Mouse (Mus musculus) embryonic fibroblast, embryonic 13.5 days (primary cell): Measurements from ENCODE around the gene Psma7. TPM values are rescaled to one million over a fixed set of nuclear protein-coding genes. Genes with fewer than 3 reads are reported as not detected.

ENCODE experiments used
- H3K27ac ChIP-seq: 2 replicates; pipeline ENCODE4 v1.5.1; 2012; ENCODE audit warnings: low read length, control low read depth, inconsistent platforms; ENCODE audit not compliant: insufficient read depth
- H3K4me1 ChIP-seq: 2 replicates; pipeline ENCODE4 v1.6.1; 2011; ENCODE audit warnings: low read length; ENCODE audit not compliant: control insufficient read depth, insufficient read depth
- H3K4me3 ChIP-seq: 2 replicates; pipeline ENCODE4 v1.5.1; 2011; ENCODE audit warnings: mild to moderate bottlenecking, control low read depth, low read length; ENCODE audit not compliant: insufficient read depth
- CTCF ChIP-seq: IDR thresholded peaks from 2 replicates; pipeline ENCODE4 v1.5.1; 2011; ENCODE audit warnings: mild to moderate bottlenecking, control low read depth, low read length, moderate library complexity, borderline replicate concordance; ENCODE audit not compliant: insufficient read depth
- POLR2A ChIP-seq: IDR thresholded peaks from 2 replicates; pipeline ENCODE4 v1.6.1; 2011; ENCODE audit warnings: low read depth, mild to moderate bottlenecking, control low read depth, low read length, moderate library complexity
- polyA plus RNA-seq: library from polyadenylated mRNA; stranded (reverse); fragments of >200 nt; gene quantifications from 2 replicates; pipeline ENCODE4 v1.2.4, GENCODE M21; 2011; ENCODE audit warnings: low read depth; ENCODE audit not compliant: missing spikeins, insufficient read length

Psma7 gene
- polyA plus RNA-seq, 1 experiment: 163 TPM

DNA sequence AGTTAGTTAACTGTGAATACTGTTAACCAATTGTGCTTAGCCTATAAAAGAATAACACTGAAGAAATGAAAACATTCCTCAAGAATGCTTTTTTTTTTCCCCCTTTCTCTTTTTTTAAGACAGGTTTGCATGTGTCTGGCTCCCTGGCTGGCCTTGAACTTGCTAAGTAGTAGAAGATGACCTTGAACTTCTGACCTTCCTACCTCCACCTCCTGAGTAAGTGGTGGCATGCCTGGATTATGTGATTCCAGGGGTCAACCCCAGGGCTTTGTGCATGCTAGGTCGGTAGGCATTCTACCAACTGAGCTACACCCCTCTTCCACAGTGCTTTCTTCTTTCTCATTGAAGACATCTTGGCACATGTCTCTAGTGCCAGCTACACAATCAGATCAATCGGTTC, 29.4 kb upstream of the Psma7 start:
- Histone ChIP-seq H3K4me3 (no peak overlapping the region), H3K27ac (no peak overlapping the region), H3K4me1 (peaks cover 9% of the 10 kb centered on the region)
- TF ChIP-seq POLR2A (no peak), CTCF (no peak)

DNA sequence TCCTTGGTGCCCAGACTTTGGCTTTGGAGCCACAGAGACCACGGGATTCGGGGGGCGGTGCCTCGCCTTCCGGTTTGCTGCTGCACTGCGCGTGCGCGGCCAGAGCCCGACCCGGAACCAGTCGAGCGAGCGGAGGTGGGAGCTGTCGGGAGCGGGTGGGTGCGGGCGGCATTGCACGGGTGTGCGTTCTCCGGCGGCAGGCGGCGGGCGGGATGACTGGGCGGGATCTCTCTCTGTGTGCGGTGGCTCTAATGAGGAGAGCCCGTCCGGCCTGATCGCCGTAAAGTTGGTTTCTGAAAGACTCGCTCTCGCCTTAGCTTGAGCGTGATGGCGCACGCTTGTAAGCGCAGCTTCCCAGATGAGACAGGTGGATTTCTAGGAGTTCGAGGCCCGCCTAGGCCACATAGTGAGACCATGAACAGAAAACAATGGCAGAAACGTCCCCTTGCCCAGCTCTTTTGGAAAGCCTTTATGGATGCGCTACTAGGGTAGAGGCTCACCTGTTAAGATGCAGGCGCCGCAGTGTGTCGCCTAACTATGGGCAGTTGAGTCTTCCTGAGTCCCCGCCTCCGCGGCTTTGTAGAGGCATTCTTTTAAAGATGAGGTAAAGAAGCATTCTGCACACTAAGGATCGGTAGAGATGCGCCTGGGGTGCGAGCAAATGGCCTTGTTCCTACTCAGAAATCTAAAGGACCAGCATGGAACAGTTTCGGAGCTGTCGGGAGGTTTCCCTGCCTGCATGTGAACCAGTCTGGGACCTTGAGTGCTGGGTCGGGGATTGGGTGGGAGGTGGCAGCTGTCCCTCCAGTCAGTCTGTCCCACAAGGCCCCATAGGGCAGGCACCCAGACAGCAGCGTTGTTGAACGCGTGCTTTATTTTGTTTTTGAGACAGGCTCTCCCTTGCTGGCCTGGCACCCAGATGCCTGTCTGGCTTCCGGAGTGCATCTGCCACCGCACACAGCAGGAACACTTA, 28.5 kb upstream of the Psma7 start, which contains the start of gene Mtg2:
Gene Mtg2, plus strand, starts transcription at position 108 of the 973 bp plus-strand sequence.
- Histone ChIP-seq H3K4me1 (peaks cover 9% of the 10 kb centered on the region), H3K27ac (peak within 1 kb of the TSS; percentile 56)
- peak; percentile 80 for TF ChIP-seq POLR2A
- no peak for TF ChIP-seq CTCF

DNA sequence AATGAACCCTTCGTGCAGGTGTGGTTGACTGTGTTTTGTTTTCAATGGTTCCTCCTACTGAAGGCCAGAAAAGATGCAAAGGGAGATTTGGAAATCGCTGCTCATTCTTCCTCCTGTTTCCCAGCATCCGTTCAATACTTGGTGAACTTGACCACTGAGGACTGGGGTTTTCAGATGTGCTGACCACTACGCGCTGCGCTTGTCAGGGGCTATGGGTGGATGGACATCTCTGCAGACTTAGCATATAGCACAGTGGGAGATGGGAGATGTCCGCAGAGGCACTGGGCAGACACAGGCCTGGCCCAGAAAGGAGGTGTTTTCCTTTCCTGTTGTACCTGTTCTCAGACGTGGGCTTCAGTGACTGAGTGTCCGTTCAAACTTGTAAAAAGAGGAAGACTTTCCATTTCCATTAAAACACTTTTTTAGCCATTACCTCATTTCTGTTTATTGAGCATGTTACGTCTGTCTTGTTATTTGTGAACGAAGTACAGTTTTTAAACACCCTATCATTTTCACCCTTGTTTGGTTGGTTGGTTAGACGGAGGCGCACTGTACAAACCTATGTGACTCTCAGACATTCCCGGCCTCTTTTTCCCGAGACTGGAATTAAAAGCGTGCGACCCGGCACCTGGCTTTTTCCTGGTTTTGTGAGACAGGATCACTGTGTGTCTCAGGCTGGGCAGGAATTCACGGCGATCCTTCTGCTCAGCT, 27.7 kb upstream of the Psma7 start:
- peaks cover 9% of the 10 kb centered on the region for H3K4me1 ChIP-seq
- peak overlapping the region; percentile 56 for H3K27ac ChIP-seq
- TF ChIP-seq POLR2A: 0 out of 2 replicates have a peak, but pooled peaks have one; percentile 19
- TF ChIP-seq CTCF: no peak
- H3K4me3 ChIP-seq: peak overlapping the region; percentile 84

More for the DNA sequence above, 28.5 kb upstream of the Psma7 start, which contains the start of gene Mtg2:
- peak within 1 kb of the TSS; percentile 84 for H3K4me3 ChIP-seq

DNA sequence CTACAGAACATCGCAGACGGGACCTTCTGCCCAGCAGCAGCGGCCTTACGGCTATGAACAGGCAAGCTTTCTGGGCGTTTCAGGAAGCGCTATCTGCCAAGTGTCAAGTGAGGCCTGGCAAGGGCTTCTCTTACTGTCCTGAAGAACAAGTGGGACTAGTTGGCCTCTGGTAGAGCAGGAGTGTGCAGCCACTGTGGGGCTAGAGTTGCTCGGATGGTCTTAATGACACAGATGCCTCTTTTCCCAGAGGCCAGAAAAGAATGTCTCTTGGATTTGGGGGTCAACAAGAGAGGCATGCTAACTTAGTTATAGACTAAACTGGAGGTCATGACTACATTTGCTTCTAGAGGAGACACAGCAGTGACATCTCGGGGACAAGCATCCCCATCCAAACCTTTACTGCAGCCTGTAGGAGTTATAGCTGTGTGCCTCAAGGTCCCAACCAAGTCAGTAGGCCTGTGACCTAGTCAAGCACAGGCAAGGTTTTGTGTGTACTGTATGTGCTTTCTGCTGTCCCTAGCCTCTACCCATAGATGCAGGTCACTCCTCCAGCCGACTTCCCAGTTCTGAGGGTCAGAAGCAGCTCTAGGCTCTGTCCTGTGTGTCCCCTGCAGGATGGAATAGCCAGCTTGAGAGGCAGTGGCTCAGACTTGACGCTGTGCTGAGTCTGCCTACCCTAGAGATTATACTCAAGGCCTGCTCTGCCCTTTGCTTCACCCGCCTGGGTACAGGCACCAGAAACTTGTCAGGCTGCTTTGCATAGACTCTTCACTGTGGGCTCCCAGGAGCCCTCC, 21.3 kb upstream of the Psma7 start:
- TF ChIP-seq CTCF (no peak), POLR2A (no peak)

DNA sequence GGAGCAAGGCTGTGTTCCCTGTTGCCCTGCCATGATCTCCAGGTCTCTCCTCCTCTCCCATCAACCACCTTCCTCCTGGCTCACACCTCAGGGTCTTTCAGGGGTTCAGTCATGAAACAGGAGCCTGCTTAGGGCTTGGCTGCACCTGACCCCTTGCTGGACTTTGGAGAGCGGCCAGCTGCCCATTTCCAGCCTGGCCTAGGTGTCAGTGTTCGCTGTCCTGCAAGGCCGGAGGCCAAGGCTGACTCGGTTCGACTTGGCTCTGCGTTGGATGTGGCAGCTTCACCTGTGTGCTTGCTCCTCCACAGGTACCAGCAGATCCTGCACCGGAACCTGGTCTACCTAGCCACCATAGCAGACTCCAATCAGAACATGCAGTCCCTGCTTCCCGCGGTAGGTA, 10.8 kb upstream of the Psma7 start:
- H3K4me1 ChIP-seq: no peaks in the 10 kb centered on the region
- H3K27ac ChIP-seq: no peak overlapping the region
- TF ChIP-seq POLR2A: no peak
- TF ChIP-seq CTCF: no peak
- H3K4me3 ChIP-seq: no peak overlapping the region

More for the DNA sequence above, 21.3 kb upstream of the Psma7 start:
- Histone ChIP-seq H3K4me3 (no peak overlapping the region), H3K27ac (no peak overlapping the region), H3K4me1 (no peaks in the 10 kb centered on the region)

DNA sequence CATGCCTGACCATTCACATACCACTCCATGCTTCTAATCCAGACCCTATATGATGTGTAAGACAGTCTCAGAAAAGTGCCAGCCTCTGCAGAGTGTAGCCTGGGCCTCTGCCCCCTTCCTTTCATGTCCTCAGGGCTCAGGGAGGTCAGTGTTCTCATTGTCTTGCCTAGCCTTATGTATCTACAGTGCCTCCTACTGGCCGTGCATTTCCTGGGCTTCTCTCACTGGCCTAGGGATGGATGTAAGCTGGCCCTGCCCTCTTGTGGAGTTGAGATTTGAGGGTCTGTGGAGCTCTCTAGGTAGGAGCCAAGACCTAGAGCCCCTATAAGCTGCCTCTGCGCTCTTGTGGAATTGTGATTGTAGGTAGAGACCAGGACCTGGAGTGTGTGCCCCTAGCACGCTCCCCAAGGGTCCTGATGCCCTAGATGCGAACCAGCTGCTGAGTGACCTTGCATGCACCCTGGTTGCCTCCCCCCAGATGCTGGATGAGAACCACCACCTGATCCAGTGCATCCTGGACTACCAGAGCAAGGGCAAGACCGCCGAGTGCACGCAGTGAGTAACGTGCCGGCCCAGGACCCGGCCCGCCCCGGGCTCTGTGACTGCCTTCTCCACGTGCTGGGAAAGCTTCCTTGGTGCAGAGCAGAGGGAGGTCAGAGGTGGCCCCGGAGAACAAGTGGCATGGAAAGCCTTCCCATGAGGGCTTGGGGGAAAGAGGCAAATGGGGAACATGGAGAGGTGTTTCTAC, 9.9 kb upstream of the Psma7 start:
- H3K4me3 ChIP-seq: no peak overlapping the region

DNA sequence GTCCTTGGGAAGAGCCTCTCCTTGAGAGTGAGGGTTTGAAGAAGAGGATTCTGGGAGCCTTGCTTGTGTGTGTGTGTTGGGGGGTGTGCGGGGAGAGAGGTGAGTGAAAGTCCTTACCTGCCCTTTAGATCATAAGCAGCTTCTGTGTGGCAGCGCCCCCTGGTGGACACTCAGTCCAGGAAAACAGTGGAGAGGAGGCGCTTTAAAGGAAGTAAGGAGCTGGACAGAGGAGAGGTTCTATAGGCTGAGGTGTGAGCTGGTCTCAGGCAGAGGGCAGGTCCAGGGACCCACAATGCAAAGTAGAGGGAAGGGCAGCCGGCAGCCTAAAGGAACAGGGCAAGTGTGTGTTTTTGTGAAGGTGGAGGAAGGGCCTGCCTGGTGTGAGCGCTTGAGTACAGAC, 8.8 kb upstream of the Psma7 start:
- TF ChIP-seq POLR2A (no peak), CTCF (peak; percentile 76)
- Histone ChIP-seq H3K4me3 (no peak overlapping the region), H3K27ac (no peak overlapping the region), H3K4me1 (no peaks in the 10 kb centered on the region)

More for the DNA sequence above, 9.9 kb upstream of the Psma7 start:
- TF ChIP-seq POLR2A: no peak
- TF ChIP-seq CTCF: peak; percentile 48; the same call in 1 of the 2 replicates
- Histone ChIP-seq H3K27ac (no peak overlapping the region), H3K4me1 (no peaks in the 10 kb centered on the region)

DNA sequence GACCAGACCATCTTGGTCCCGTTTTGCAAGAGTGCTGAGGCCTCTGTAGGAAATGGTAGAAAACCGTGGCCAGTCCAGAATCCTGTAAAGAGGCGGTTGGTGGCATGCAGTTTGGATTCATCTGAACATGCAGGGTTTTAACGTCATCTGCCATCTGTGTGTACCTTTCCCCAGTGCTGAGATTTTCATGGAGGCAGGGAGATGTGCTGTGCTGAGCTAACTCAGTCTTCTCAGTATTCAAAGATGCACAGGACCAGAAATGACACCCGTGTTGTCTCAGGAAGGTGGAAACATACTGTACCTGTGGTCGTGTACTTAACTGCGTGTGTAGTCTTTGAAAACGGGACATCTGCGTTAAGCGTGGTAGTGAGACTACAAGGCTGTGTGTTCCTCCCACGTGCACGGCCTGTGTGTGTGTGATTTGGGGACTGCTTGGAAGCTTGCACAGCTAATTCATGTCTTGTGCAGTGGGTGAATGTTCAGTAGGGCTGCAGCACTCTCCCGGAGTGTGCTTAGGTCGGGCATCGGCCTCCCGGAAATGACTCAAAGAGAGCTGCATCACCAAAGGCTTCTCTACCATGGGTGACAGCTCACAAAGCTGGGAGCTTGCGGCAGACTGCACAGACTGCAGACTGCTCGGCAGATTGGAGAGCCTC, 5.9 kb upstream of the Psma7 start:
- no peak for TF ChIP-seq CTCF
- TF ChIP-seq POLR2A: no peak
- no peak overlapping the region for H3K27ac ChIP-seq
- no peak overlapping the region for H3K4me3 ChIP-seq
- H3K4me1 ChIP-seq: peaks cover 7% of the 10 kb centered on the region; the same call in 1 of the 2 replicates
